Mouse (Mus musculus): ENCODE results near the gene Arntl2.

GRCm38 (mm10) chr6:146880296-146880695 lies 84.4 kb downstream of the Arntl2 start:
- TF ChIP-seq CTCF (IDR thresholded peaks at IDR 0.05; ENCODE audit: extremely low read depth, insufficient read depth, insufficient read length, insufficient replicate concordance): no peak
- no peak for TF ChIP-seq POLR2A (IDR thresholded peaks at IDR 0.05; ENCODE audit: low read depth, low read length)
